Mouse (Mus musculus) spleen, adult 2 months (tissue): Measurements from ENCODE around the gene Tmem221. TPM values are rescaled to one million over a fixed set of nuclear protein-coding genes. Genes with fewer than 3 reads are reported as not detected.
A peak's percentile ranks its signal among the peaks of the same experiment; 100 is the strongest.

Source experiments
- DNase-seq, 2 experiments: peaks; one replicate each; pipeline versions ENCODE4 v3.0.0 to v3.0.0-alpha.2; 2012 to 2021; ENCODE audit warnings: low spot score in 2 of 2, low read depth in 1 of 2
- H3K27ac ChIP-seq: fragments of 200-500 bp; 2 replicates; pipeline ENCODE4 v1.5.1; 2012; ENCODE audit warnings: low read length, inconsistent platforms; ENCODE audit not compliant: insufficient read depth
- H3K27me3 ChIP-seq: fragments of 200-500 bp; 2 replicates; pipeline ENCODE4 v1.6.1; 2012; ENCODE audit warnings: mild to moderate bottlenecking, moderate library complexity, low read length, inconsistent platforms; ENCODE audit not compliant: control insufficient read depth, insufficient read depth
- H3K36me3 ChIP-seq: fragments of 200-500 bp; 2 replicates; pipeline ENCODE4 v1.6.1; 2012; ENCODE audit warnings: mild to moderate bottlenecking, low read length, inconsistent platforms; ENCODE audit not compliant: control insufficient read depth, insufficient read depth
- H3K4me1 ChIP-seq: fragments of 200-500 bp; 2 replicates; pipeline ENCODE4 v1.6.1; 2011; ENCODE audit warnings: inconsistent platforms; ENCODE audit not compliant: control insufficient read depth, insufficient read depth, insufficient read length
- H3K4me3 ChIP-seq: fragments of 200-500 bp; 2 replicates; pipeline ENCODE4 v1.5.1; 2011; ENCODE audit warnings: mild to moderate bottlenecking, inconsistent platforms; ENCODE audit not compliant: insufficient read depth, insufficient read length; ENCODE audit errors: extremely low read depth
- CTCF ChIP-seq: fragments of 200-500 bp; IDR thresholded peaks from 2 replicates; pipeline ENCODE4 v1.5.1; 2011; ENCODE audit warnings: mild to moderate bottlenecking, inconsistent platforms; ENCODE audit not compliant: insufficient read depth, insufficient read length, insufficient replicate concordance; ENCODE audit errors: extremely low read depth
- POLR2A ChIP-seq: fragments of 200-500 bp; IDR thresholded peaks from 2 replicates; pipeline ENCODE4 v1.6.1; 2011; ENCODE audit warnings: low read depth, low read length, inconsistent platforms
- WGBS: fragments of 180-500 bp; shearing (Covaris S2); methylation state at CpG from one replicate; pipeline ENCODE4 v1.1.7; 2018; 5-methylcytosine and 5-hydroxymethylcytosine counted together
- polyA plus RNA-seq: library from polyadenylated mRNA; depleted of rRNA; stranded (reverse); fragments of >200 nt; gene quantifications from 2 replicates; pipeline ENCODE4 v1.2.3, GENCODE M21; 2012

The Tmem221 gene
- polyA plus RNA-seq, 1 experiment: 8.5 TPM

- peak overlapping the region; percentile 58 for H3K4me3 ChIP-seq
- peak overlapping the region; percentile 48; the same call in 1 of the 2 replicates for H3K27ac ChIP-seq
- TF ChIP-seq CTCF: no peak
- TF ChIP-seq POLR2A: no peak
- H3K27me3 ChIP-seq: no peaks in the 10 kb centered on the region
- H3K36me3 ChIP-seq: no peaks in the 10 kb centered on the region
- peak; percentile 70 to 73 for DNase-seq
- peaks cover 2% of the 10 kb centered on the region; the same call in 1 of the 2 replicates for H3K4me1 ChIP-seq
- WGBS: 11% methylated on average over 51 of the region's 51 CpGs
These were observed 11.0 kb upstream of the Tmem221 start for GRCm38 (mm10) chr8:71569366-71570290.

DNA sequence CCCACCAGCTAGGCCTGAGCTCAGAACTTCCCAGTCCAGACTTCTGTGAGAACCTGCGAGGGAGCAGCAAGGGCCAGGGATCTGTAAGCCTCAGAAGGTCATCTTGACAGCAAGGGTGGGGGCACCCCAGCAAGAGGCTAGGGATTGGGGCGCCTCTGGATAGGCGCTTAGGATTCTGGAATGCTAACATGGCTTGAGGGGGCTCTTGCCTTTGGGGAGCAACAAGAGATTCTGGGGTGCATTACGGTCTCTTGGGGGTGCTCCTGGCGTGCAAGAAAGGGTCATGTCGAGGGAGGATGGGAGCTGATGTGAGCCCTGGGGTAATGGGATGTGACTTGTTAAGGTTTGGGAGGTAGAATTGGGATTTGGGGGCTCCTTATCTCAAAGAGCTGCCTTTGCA, 10.3 kb upstream of the Tmem221 start:
- no peak overlapping the region for H3K4me3 ChIP-seq
- no peak for TF ChIP-seq CTCF
- no peak for TF ChIP-seq POLR2A
- no peaks in the 10 kb centered on the region for H3K36me3 ChIP-seq
- peaks cover 2% of the 10 kb centered on the region; the same call in 1 of the 2 replicates for H3K4me1 ChIP-seq
- no peak overlapping the region for H3K27ac ChIP-seq
- 79% methylated on average over 6 of the region's 6 CpGs for WGBS
- H3K27me3 ChIP-seq: no peaks in the 10 kb centered on the region
- no peak for DNase-seq

- no peak for DNase-seq
- 55% methylated on average over 13 of the region's 13 CpGs for WGBS
- Histone ChIP-seq H3K36me3 (no peaks in the 10 kb centered on the region), H3K27ac (peak within 1 kb of the TSS; percentile 48; the same call in 1 of the 2 replicates), H3K4me1 (peaks cover 2% of the 10 kb centered on the region; the same call in 1 of the 2 replicates), H3K27me3 (no peaks in the 10 kb centered on the region), H3K4me3 (peak within 1 kb of the TSS; percentile 58)
- no peak for TF ChIP-seq CTCF
- TF ChIP-seq POLR2A: no peak
These were observed 9.8 kb upstream of the Tmem221 start, which contains the start of gene Slc27a1 for GRCm38 (mm10) chr8:71568387-71568937. Gene Slc27a1, plus strand, starts transcription at chr8:71568882.

GRCm38 (mm10) chr8:71567587-71567986, 8.9 kb upstream of the Tmem221 start:
- H3K27me3 ChIP-seq: no peaks in the 10 kb centered on the region
- no peak for TF ChIP-seq CTCF
- no peak for TF ChIP-seq POLR2A
- no peak for DNase-seq
- peaks cover 5% of the 10 kb centered on the region for H3K4me1 ChIP-seq
- H3K4me3 ChIP-seq: no peak overlapping the region
- 82% methylated on average over 7 of the region's 7 CpGs for WGBS
- no peak overlapping the region for H3K27ac ChIP-seq
- H3K36me3 ChIP-seq: no peaks in the 10 kb centered on the region

- H3K4me1 ChIP-seq: peaks cover 6% of the 10 kb centered on the region
- no peak within 1 kb of the TSS for H3K27ac ChIP-seq
- no peaks in the 10 kb centered on the region for H3K36me3 ChIP-seq
- no peak for DNase-seq
- no peak within 1 kb of the TSS for H3K4me3 ChIP-seq
- 91% methylated on average over 3 of the region's 3 CpGs for WGBS
- TF ChIP-seq CTCF (no peak), POLR2A (no peak)
- H3K27me3 ChIP-seq: no peaks in the 10 kb centered on the region
These were observed 7.8 kb upstream of the Tmem221 start, which contains the start of gene Nxnl1 for GRCm38 (mm10) chr8:71566501-71566900. Gene Nxnl1, minus strand, starts transcription at chr8:71566601.

GRCm38 (mm10) chr8:71563992-71564391, 5.3 kb upstream of the Tmem221 start:
- 91% methylated on average over 4 of the region's 4 CpGs for WGBS
- peaks cover 4% of the 10 kb centered on the region for H3K4me1 ChIP-seq
- no peak for DNase-seq
- no peaks in the 10 kb centered on the region for H3K27me3 ChIP-seq
- no peak overlapping the region for H3K4me3 ChIP-seq
- H3K27ac ChIP-seq: no peak overlapping the region
- TF ChIP-seq CTCF (no peak), POLR2A (no peak)
- no peaks in the 10 kb centered on the region for H3K36me3 ChIP-seq
